Mouse (Mus musculus) heart, adult 10 weeks (tissue): ENCODE measurements around the gene Tmem219. TPM values are rescaled to one million over a fixed set of nuclear protein-coding genes. Genes with fewer than 3 reads are reported as not detected.

Source experiments
- polyA plus RNA-seq: library from polyadenylated mRNA; stranded (reverse); fragments of 350-450 nt; fragmentation: Illumina TruSeq; extraction: RNeasy Lipid Tissue Mini Kit (QIAGEN cat#74804); gene quantifications from one replicate; pipeline ENCODE4 v1.2.3, GENCODE M21; 2014; ENCODE audit warnings: low read depth, low replicate concordance

Tmem219 gene
- polyA plus RNA-seq: 19.1 TPM

GRCm38 (mm10) chr7:126922624-126923060, at the start of gene Tmem219:
TSS of gene Tmem219 (minus strand) at chr7:126922917.

DNA sequence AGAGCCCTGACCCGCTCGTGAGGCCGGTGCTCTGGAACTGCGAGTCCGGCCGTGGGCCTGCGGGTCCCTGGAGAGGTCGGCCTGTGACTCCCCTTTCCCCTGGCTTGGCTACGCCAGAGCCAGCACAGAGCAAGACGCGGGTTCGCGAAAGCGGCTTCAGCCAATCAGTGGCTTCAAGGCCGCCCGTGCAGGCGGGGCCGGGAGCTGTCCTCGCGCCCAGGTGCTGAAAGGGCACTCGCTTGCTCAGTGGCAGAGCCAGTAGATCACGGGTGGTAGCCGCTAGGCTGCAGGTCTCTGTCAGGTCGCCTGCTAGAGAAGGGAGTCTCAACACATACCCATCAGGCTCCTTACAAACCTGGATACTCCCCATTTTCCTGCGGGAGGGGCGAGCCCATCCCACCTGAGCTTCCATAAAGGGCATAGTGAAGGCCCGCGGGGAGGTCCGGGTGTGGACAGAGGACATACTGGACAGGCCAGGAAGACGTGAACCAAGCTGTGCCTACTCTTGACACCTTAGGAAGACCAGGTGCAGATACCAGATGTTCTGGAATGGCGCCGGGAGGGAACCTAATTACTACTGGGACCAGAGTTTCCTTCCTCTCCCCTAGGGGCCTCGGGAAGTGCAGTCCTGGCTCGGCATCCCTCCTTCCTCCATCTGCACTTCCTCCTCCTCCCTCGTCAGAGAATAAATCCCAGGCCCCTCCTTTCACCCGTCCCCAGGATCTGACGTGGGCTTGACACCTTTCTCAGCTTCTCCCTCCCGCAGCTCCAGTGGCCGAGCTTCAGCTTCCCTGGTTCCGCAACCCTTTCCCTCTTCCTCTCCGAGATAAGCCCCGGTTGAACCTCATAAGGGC, 27.3 kb upstream of the Tmem219 start, which contains the start of gene Sez6l2:
Gene Sez6l2 (plus strand): TSS at position 771 of the 854 bp plus-strand sequence.

DNA sequence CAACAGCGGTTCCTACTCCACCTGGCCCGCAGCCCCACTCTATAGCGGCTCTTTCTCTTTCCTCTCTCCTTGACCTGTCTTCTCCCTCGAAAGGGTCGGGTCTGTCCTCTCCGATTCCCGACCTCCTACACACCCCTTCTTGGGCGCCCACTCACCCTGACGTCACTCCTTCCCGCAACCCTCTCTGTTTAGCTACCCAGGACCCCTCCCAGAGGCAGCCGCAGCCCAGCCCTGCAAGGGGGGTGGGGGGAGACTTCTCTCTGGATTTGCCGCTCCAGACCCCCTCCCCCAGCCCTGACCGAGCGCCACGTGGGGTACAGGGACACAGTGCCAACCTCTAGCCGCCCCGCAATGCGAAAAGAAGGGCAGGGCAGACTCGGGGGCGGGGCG, 26.7 kb upstream of the Tmem219 start, which contains the start of gene Asphd1:
Gene Asphd1 (minus strand): TSS at position 180 of the 390 bp plus-strand sequence.

DNA sequence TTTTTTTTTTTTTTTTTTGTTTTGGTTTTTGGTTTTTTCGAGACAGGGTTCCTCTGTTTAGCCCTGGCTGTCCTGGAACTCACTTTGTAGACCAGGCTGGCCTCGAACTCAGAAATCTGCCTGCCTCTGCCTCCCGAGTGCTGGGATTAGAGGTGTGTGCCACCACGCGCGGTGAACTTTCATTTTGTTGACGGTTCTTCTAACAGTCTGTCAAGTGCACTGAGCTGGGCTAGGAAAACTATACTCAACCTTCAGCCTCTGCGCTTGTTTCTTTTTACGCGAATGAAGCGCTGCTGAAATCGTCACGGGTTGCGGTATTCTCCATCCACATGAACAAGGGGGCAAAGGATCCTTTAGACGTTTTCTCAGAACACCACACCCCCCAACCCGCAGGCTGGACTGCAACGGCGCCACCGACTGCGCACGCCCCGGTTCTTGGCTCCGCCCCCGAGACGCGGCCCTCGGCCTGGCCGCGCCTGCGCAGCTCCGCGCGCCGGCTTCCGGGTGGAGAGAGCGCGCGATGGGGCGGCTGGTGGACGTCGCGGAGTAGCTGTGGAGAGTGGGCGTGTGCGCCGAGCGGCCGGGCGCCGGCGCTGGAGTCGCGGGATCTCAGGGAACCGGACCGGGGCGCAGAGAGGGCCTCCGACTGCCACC, 5.8 kb upstream of the Tmem219 start, which contains the start of gene Kctd13:
Gene Kctd13 (plus strand): TSS at position 496 of the 654 bp plus-strand sequence.

GRCm38 (mm10) chr7:126884286-126885164, 38.2 kb downstream of the Tmem219 start, which contains the start of gene Taok2:
TSS of gene Taok2 (minus strand) at chr7:126884703.

GRCm38 (mm10) chr7:126862147-126862784, 60.5 kb downstream of the Tmem219 start, which contains the start of gene Ino80e:
TSS of gene Ino80e (minus strand) at chr7:126862377.

DNA sequence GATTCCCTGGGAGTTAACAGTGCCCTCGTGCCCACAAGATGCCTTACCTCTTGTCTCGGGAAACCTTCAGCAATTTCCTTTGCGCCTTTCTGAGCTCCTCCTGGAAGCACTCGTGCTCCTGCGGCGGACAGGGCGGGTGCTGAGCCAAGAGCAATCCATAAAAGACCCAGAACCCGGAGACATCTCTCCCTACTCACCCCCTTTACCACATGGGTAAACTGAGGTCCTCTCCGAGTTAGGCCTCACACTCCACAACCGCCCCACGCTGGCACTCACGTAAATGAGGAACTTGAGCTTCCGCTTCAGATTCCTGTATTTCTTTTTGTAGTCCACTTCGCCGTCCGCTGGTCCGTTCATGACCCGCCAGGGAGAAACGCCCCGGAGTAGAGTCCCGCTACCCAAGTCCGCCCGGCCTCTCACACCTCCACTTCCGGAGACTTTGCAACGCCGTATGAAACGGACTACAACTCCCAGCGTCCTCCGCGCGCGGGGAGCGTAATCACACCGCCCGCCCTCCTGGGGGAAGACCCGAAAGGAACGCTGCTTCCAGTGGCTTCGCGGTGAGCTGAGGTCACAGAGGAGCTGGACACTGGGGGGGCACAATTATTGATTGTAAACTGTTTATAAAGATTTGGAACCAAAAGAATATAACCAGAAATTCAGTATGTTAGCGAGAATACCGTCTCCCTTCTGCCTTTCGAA, 61.1 kb downstream of the Tmem219 start, which contains the start of gene Hirip3:
Gene Hirip3 (plus strand): TSS at position 544 of the 702 bp plus-strand sequence.

DNA sequence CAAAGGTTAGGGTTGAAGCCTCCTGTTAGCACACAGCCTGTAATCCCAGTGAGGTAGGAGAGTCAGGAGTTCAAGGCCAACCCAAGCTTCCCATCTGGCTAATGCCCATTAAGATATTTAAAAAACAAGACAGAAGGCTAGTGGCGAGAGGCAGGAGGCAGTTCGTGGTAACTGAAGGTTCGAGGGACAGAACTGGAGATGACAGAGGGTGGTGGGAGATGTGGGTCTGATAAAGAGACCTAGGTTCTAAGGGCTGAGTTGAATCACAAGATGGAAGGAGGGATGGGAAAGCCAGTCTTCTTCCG, 75.6 kb downstream of the Tmem219 start, which contains the start of gene Doc2a:
Gene Doc2a (plus strand): TSS at position 301 of the 305 bp plus-strand sequence.

Other genes starting within 250 kb of the Tmem219 start
- 66.1 TPM for gene Sult1a1, start 246.5 kb downstream of the Tmem219 start, polyA plus RNA-seq
- gene Bola2, start 227.5 kb downstream of the Tmem219 start, polyA plus RNA-seq: 24.6 TPM
- gene Slx1b, start 227.1 kb downstream of the Tmem219 start, polyA plus RNA-seq: 4.7 TPM
- gene Coro1a, start 215.1 kb downstream of the Tmem219 start, polyA plus RNA-seq: 8.3 TPM
- 60.7 TPM for gene Mapk3, start 163.3 kb downstream of the Tmem219 start, polyA plus RNA-seq
- 3.2 TPM for gene Gdpd3, start 156.6 kb downstream of the Tmem219 start, polyA plus RNA-seq
- gene Ypel3, start 146.0 kb downstream of the Tmem219 start, polyA plus RNA-seq: 118 TPM
- 1.6 TPM for gene Tbx6, start 141.4 kb downstream of the Tmem219 start, polyA plus RNA-seq
- 43.4 TPM for gene Ppp4c, start 130.4 kb downstream of the Tmem219 start, polyA plus RNA-seq
- gene Fam57b, start 125.2 kb downstream of the Tmem219 start, polyA plus RNA-seq: 7.6 TPM
- gene 4930451I11Rik, start 91.3 kb downstream of the Tmem219 start, polyA plus RNA-seq: not detected
- gene Doc2a, start 75.5 kb downstream of the Tmem219 start, polyA plus RNA-seq: not detected
- gene Hirip3, start 60.9 kb downstream of the Tmem219 start, polyA plus RNA-seq: 22.7 TPM
- 18.7 TPM for gene Ino80e, start 60.5 kb downstream of the Tmem219 start, polyA plus RNA-seq
- gene Taok2, start 38.2 kb downstream of the Tmem219 start, polyA plus RNA-seq: 41.9 TPM
- gene Kctd13, start 6.0 kb upstream of the Tmem219 start, polyA plus RNA-seq: 7.8 TPM
- not detected for gene Asphd1, start 26.7 kb upstream of the Tmem219 start, polyA plus RNA-seq
- gene Sez6l2, start 27.6 kb upstream of the Tmem219 start, polyA plus RNA-seq: 1.6 TPM
- gene Cdipt, start 53.0 kb upstream of the Tmem219 start, polyA plus RNA-seq: 48.9 TPM
- gene Cdiptos, start 53.2 kb upstream of the Tmem219 start, polyA plus RNA-seq: 0.63 TPM
- 38.1 TPM for gene Mvp, start 91.7 kb upstream of the Tmem219 start, polyA plus RNA-seq
- 0.86 TPM for gene Pagr1b, start 93.6 kb upstream of the Tmem219 start, polyA plus RNA-seq
- gene Pagr1a, start 94.4 kb upstream of the Tmem219 start, polyA plus RNA-seq: not detected
- gene Gm42742, start 98.2 kb upstream of the Tmem219 start, polyA plus RNA-seq: 35.1 TPM
- 2.0 TPM for gene Prrt2, start 98.3 kb upstream of the Tmem219 start, polyA plus RNA-seq
- 59.5 TPM for gene Maz, start 104.1 kb upstream of the Tmem219 start, polyA plus RNA-seq
- 0.24 TPM for gene Kif22, start 119.6 kb upstream of the Tmem219 start, polyA plus RNA-seq
- not detected for gene Zg16, start 164.4 kb upstream of the Tmem219 start, polyA plus RNA-seq
- gene AI467606, start 168.4 kb upstream of the Tmem219 start, polyA plus RNA-seq: 2.1 TPM
- not detected for gene Qprt, start 199.3 kb upstream of the Tmem219 start, polyA plus RNA-seq
- 0.37 TPM for gene Spn, start 214.9 kb upstream of the Tmem219 start, polyA plus RNA-seq